Mouse (Mus musculus): ENCODE results near the gene Fbxw27. TPM values are rescaled to one million over a fixed set of nuclear protein-coding genes. Genes with fewer than 3 reads are reported as not detected.
"Not testable (repeated sequence)": the region's sequence is repeated elsewhere in the genome, so short reads cannot be mapped to it uniquely, and the experiment has no call there.

Gene Fbxw27
- not detected in 2 replicates for polyA plus RNA-seq (2015; fragmentation: Nextera tagmentation; extraction: Ambion mirVana)

DNA sequence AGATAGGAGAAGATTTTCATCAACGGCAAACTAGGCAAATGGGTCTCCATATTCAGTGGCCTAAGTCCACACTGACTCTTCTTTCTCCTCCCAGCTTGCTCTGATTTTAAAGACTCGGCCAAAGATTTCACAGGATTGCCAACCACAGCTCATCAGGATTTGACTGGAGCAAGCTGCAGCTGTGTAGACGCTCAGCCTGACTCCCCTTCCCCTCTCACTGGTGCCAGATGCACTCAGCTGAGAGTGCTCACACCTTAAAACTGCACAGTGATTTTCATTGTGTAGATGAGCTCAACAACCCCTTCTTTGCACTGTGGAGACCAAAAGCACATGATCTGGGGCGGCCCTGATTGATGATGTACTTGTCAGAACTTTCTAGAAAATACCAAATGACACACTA lies at the start of gene Fbxw27:
Gene Fbxw27, minus strand, starts transcription at position 101 of the 400 bp plus-strand sequence.
- not testable (repeated sequence) for ATAC-seq (replicated peaks; ENCODE audit: insufficient number of reproducible peaks, insufficient read depth, low FRiP score, low read depth); H3K4me3 ChIP-seq

DNA sequence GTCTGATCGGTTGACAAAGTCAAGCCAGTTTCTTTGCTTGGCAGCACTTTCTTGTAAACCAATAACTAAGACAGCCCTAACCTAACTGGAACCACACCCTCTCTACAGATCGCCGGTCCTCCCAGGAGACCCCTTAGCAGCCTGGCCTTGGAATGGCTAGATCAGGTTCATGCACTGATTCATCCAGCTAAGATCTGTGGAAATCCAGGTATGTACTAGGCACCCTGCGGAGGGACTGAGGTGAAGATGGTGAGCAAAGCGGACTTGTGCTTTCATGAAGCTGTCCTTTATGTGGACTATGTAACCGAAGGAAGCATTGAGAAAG lies 42.6 kb upstream of the Fbxw27 start:
- peak; percentile 26; the same call in 1 of the 2 replicates for ATAC-seq (replicated peaks; ENCODE audit: insufficient number of reproducible peaks, insufficient read depth, low FRiP score, low read depth)
- WGBS: 4% methylated on average over 6 of the region's 6 CpGs
- Histone ChIP-seq H3K4me3 (peak overlapping the region; percentile 70), H3K27me3 (no peaks in the 10 kb centered on the region), H3K9me3 (replicated peaks) (no peaks in the 10 kb centered on the region), H3K9ac (peak overlapping the region; percentile 76), H3K36me3 (peaks cover 5% of the 10 kb centered on the region), H3K4me2 (peak overlapping the region; percentile 88), H3K27ac (peak overlapping the region; percentile 85; the same call in 1 of the 2 replicates), H3K4me1 (replicated peaks) (peaks cover 9% of the 10 kb centered on the region)

More for the DNA sequence above, at the start of gene Fbxw27:
- WGBS: 75% methylated on average over 4 of the region's 4 CpGs
- not testable (repeated sequence) for H3K27ac ChIP-seq; H3K4me1 ChIP-seq (replicated peaks); H3K4me2 ChIP-seq; H3K9me3 ChIP-seq (replicated peaks); H3K36me3 ChIP-seq; H3K9ac ChIP-seq; H3K27me3 ChIP-seq

DNA sequence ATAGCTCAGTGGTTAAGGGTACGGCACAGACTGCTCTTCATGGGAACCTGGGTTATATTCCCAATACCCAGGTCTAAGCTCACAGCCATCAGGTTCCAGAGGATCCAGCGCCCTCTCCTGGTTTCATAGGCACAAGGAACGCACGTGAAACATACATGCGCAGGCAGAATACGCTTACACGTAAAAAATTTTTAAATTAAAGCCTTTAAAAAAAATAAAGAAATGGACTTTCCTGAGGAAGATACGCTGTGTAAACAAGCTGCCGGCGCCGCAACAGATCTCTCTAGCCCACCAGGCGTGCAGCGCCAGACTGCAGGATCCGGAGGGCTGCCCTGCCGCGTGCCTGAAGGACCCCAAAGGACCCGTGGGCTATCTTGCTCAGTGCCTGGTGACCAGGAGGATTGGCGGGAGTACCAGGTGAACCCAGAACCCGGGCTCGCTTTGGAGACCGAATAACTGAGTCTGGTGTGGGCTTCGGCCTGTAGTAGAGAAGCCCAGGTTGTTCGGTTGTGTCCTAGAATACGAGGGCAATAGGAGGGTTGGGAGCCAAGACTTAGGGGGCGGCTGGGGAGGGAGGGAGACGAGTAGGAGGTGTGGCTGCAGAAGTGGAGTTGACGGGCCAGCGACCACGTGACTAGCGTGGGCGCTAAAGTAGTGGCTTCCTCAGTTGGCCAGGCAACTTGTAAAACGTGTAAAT lies 42.1 kb upstream of the Fbxw27 start, which contains the start of gene Nme6:
Gene Nme6, plus strand, starts transcription at position 359 of the 697 bp plus-strand sequence.
- H3K4me1 ChIP-seq (replicated peaks): peaks cover 9% of the 10 kb centered on the region
- no peaks in the 10 kb centered on the region for H3K9me3 ChIP-seq (replicated peaks)
- peak within 1 kb of the TSS; percentile 70 for H3K4me3 ChIP-seq
- WGBS: under 1% methylated on average over 32 of the region's 32 CpGs
- ATAC-seq (replicated peaks; ENCODE audit: insufficient number of reproducible peaks, insufficient read depth, low FRiP score, low read depth): peak; percentile 93
- H3K36me3 ChIP-seq: peaks cover 5% of the 10 kb centered on the region
- no peaks in the 10 kb centered on the region for H3K27me3 ChIP-seq
- peak within 1 kb of the TSS; percentile 85 for H3K27ac ChIP-seq
- peak within 1 kb of the TSS; percentile 88 for H3K4me2 ChIP-seq
- H3K9ac ChIP-seq: peak within 1 kb of the TSS; percentile 76

DNA sequence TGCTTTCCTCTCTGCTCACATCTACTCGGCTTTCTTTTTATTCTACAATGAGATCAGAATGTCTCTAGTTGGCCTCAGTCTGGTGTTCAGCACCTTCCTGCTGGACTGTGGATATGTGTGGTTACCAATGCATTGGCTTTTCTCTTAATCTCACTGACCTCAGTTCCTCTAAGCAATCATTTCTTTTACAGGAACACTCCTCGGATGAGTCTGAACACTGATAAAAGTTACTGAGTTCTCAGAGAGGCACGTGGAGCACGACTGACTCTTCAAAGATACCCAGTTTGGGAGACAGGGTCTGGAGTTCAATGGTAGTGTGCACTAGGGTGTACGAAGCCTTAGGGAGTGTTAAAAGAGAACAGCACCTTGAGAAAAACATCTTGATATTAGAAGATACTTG lies 35.7 kb upstream of the Fbxw27 start:
- ATAC-seq (replicated peaks; ENCODE audit: insufficient number of reproducible peaks, insufficient read depth, low FRiP score, low read depth): no peak
- Histone ChIP-seq H3K36me3 (no peaks in the 10 kb centered on the region), H3K9ac (no peak overlapping the region), H3K4me3 (no peak overlapping the region), H3K4me1 (replicated peaks) (no peaks in the 10 kb centered on the region), H3K9me3 (replicated peaks) (no peaks in the 10 kb centered on the region), H3K27me3 (no peaks in the 10 kb centered on the region), H3K27ac (no peak overlapping the region), H3K4me2 (no peak overlapping the region)
- 52% methylated on average over 5 of the region's 5 CpGs for WGBS

DNA sequence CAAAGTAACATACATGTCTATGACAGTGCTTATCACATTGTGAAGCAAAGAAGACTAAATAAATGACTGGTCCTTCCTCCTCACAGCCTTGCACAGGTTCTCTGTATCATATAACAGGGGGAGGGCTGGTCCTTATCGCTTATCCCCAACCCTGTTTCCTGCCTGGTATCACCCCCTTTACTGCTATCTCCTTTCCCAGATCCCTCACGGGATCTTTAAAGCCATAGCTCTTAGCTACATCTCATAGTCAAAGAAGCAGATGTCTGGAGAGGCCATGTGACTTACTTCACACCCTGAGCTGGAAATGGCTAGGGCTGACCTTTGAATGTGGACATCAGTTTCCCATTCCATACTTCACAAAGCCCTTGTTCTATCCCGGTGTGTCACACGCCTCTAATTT lies 35.3 kb upstream of the Fbxw27 start:
- no peak overlapping the region for H3K9ac ChIP-seq
- H3K27me3 ChIP-seq: no peaks in the 10 kb centered on the region
- no peaks in the 10 kb centered on the region for H3K9me3 ChIP-seq (replicated peaks)
- no peak for ATAC-seq (replicated peaks; ENCODE audit: insufficient number of reproducible peaks, insufficient read depth, low FRiP score, low read depth)
- no peak overlapping the region for H3K4me2 ChIP-seq
- no peaks in the 10 kb centered on the region for H3K36me3 ChIP-seq
- 49% methylated on average over 4 of the region's 4 CpGs for WGBS
- H3K27ac ChIP-seq: no peak overlapping the region
- H3K4me1 ChIP-seq (replicated peaks): no peaks in the 10 kb centered on the region
- no peak overlapping the region for H3K4me3 ChIP-seq

DNA sequence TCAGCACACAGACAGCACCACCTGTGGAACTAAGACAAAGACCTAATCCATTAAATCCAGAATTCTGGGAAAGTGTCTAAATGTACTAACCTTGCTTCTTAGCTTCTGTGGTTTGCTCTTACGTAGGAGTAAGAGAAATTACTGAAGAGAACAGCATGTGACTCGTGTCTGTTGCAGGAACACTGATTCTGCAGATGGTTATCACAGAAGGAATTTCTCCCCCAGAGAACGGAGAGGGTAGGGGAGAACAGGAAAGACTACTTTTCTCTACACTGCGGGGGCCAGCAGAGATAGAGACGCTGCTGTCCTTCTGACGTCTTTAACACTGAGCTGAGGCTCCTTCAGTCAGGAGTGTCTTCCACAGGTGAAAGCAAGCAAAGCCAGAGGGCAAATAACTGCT lies 25.9 kb upstream of the Fbxw27 start:
- Histone ChIP-seq H3K9me3 (replicated peaks) (no peaks in the 10 kb centered on the region), H3K27ac (no peak overlapping the region), H3K36me3 (no peaks in the 10 kb centered on the region), H3K27me3 (peaks cover 5% of the 10 kb centered on the region; the same call in 1 of the 2 replicates), H3K4me1 (replicated peaks) (peaks cover 5% of the 10 kb centered on the region; the same call in 1 of the 2 replicates), H3K4me3 (no peak overlapping the region), H3K4me2 (no peak overlapping the region), H3K9ac (no peak overlapping the region)
- WGBS: 35% methylated on average over 6 of the region's 6 CpGs
- ATAC-seq (replicated peaks; ENCODE audit: insufficient number of reproducible peaks, insufficient read depth, low FRiP score, low read depth): no peak

DNA sequence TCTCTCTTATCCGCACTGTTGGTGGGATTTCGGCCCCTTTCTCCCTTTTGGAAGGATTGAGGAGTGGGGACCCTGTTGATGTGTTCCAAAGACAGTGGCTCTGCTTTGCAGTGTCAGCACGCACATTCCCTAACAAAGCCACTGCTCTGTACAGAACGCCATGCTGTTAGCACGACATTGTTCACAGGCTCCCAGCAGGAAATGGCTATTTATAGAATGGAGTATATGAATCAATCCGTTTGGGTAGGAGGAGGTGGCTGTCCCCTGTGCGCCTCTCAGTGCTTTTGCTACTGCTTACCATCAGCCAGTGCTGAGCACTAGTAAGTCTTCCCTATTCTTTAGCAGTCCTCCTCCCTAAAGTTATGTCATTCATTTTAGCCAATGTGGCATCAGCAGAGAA lies 23.0 kb upstream of the Fbxw27 start:
- WGBS: 33% methylated on average over 7 of the region's 7 CpGs
- Histone ChIP-seq H3K36me3 (no peaks in the 10 kb centered on the region), H3K9ac (no peak overlapping the region), H3K27me3 (peaks cover 5% of the 10 kb centered on the region; the same call in 1 of the 2 replicates), H3K4me1 (replicated peaks) (peaks cover 5% of the 10 kb centered on the region; the same call in 1 of the 2 replicates), H3K4me3 (no peak overlapping the region), H3K9me3 (replicated peaks) (no peaks in the 10 kb centered on the region), H3K27ac (no peak overlapping the region), H3K4me2 (0 out of 2 replicates have a peak overlapping the region, but pooled peaks have one; percentile 6)
- ATAC-seq (replicated peaks; ENCODE audit: insufficient number of reproducible peaks, insufficient read depth, low FRiP score, low read depth): 0 out of 2 replicates have a peak, but pooled peaks have one; percentile 62

DNA sequence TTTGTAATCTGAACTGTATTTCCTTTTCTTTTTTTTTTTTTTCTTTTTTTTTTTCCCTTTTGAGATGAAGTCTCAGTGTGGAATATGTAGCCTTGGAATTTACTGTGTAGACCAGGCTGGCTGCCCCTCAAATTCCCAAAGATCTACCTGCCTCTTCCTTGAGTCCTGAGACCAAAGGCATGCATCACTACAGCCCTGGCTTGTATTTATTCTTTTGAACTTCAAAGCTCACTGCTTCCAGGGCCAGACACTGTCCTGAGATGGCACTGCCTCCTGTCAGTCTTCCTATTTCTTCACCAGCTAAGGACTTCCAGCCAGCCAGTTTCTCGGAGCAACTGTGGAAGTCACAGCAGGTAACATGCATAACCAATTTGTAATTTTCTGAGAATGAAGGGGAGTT lies 21.5 kb upstream of the Fbxw27 start, which contains the start of gene Spink8:
Gene Spink8, plus strand, starts transcription at position 301 of the 400 bp plus-strand sequence.
- no peak within 1 kb of the TSS for H3K4me3 ChIP-seq
- no peaks in the 10 kb centered on the region for H3K9me3 ChIP-seq (replicated peaks)
- H3K36me3 ChIP-seq: no peaks in the 10 kb centered on the region
- H3K27ac ChIP-seq: no peak within 1 kb of the TSS
- H3K4me2 ChIP-seq: no peak within 1 kb of the TSS
- no peak for ATAC-seq (replicated peaks; ENCODE audit: insufficient number of reproducible peaks, insufficient read depth, low FRiP score, low read depth)
- peaks cover 5% of the 10 kb centered on the region; the same call in 1 of the 2 replicates for H3K27me3 ChIP-seq
- H3K9ac ChIP-seq: no peak within 1 kb of the TSS
- WGBS: 67% methylated on average over 1 of the region's 1 CpGs
- peaks cover 5% of the 10 kb centered on the region; the same call in 1 of the 2 replicates for H3K4me1 ChIP-seq (replicated peaks)

DNA sequence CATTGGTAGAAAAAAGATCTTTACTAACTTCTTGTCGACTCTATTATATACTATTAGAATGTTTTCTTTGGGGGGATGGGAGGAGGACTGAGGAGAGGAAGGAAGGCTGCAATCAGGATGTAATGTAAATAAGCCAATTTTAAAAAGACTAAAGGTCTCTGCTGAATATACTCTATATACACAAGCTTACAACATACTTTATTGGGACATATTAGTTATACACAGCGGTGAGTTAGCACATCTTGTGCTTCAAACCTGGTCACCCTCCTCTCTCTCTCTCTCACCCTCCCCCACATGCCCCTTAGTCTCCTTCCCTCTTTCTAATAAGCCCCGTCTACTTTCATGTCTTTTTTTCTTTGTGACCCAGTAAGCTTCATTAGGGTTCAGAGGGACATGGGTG lies 17.4 kb upstream of the Fbxw27 start:
- 46% methylated on average over 3 of the region's 3 CpGs for WGBS
- Histone ChIP-seq H3K4me2 (no peak overlapping the region), H3K4me1 (replicated peaks) (no peaks in the 10 kb centered on the region), H3K4me3 (no peak overlapping the region), H3K9me3 (replicated peaks) (no peaks in the 10 kb centered on the region), H3K27me3 (no peaks in the 10 kb centered on the region), H3K27ac (no peak overlapping the region), H3K9ac (no peak overlapping the region), H3K36me3 (no peaks in the 10 kb centered on the region)
- no peak for ATAC-seq (replicated peaks; ENCODE audit: insufficient number of reproducible peaks, insufficient read depth, low FRiP score, low read depth)

DNA sequence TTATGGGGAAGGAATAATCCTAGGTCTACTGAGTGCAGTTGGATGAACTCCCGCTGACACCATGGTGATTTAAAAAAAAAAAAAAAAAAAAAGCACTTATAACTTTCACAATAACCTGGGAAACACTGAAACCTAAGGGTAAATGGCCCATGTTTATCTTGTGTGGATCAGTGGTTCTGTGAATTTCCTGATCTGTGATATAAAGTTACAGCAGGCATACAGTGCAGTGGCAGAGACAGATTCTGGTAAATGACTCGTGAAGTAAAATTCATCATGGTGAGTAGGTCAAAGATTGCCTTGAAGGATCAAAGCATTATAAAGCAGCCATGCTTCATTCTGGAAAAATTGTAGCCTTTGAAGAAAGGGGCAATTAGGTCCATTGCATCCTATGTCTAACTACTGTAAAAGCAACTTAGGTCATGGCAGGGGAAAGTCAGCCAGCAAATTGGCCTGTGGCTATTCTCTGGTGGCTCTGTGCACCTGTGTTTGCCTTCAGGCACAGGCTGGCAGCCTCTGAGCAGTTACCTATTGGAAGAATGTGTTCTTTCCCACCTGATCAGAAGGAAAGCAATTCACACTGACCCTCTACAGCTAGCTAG lies 16.3 kb upstream of the Fbxw27 start:
- Histone ChIP-seq H3K4me2 (no peak overlapping the region), H3K27ac (no peak overlapping the region), H3K9me3 (replicated peaks) (no peaks in the 10 kb centered on the region), H3K4me3 (no peak overlapping the region), H3K36me3 (no peaks in the 10 kb centered on the region), H3K9ac (no peak overlapping the region), H3K27me3 (no peaks in the 10 kb centered on the region), H3K4me1 (replicated peaks) (no peaks in the 10 kb centered on the region)
- 78% methylated on average over 2 of the region's 2 CpGs for WGBS
- no peak for ATAC-seq (replicated peaks; ENCODE audit: insufficient number of reproducible peaks, insufficient read depth, low FRiP score, low read depth)

DNA sequence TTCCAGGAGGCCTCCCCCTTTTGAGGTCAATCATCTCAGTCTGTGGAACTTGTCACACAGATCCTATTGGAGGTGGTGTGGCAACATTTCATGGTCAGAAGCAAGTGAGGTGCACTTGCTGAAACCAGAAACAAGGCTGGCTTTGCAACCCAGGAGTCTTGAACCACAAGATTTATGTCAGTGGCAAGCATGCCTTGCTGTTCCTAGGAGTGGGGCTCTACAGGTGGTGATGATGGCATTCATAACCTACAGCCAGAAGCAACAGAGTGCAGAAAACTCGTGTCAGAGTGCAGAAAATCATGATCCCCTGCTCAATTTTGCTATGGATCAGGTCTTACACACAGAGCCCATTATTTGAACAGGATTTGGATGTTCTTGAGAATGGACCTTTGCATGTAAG lies 15.8 kb upstream of the Fbxw27 start:
- no peak overlapping the region for H3K9ac ChIP-seq
- 21% methylated on average over 1 of the region's 1 CpGs for WGBS
- H3K9me3 ChIP-seq (replicated peaks): no peaks in the 10 kb centered on the region
- no peak overlapping the region for H3K4me3 ChIP-seq
- no peak overlapping the region for H3K27ac ChIP-seq
- H3K27me3 ChIP-seq: no peaks in the 10 kb centered on the region
- no peaks in the 10 kb centered on the region for H3K4me1 ChIP-seq (replicated peaks)
- ATAC-seq (replicated peaks; ENCODE audit: insufficient number of reproducible peaks, insufficient read depth, low FRiP score, low read depth): no peak
- no peaks in the 10 kb centered on the region for H3K36me3 ChIP-seq
- H3K4me2 ChIP-seq: no peak overlapping the region
